8 mouse cellular contexts compared by ENCODE assay signal in the genomic region with DNA sequence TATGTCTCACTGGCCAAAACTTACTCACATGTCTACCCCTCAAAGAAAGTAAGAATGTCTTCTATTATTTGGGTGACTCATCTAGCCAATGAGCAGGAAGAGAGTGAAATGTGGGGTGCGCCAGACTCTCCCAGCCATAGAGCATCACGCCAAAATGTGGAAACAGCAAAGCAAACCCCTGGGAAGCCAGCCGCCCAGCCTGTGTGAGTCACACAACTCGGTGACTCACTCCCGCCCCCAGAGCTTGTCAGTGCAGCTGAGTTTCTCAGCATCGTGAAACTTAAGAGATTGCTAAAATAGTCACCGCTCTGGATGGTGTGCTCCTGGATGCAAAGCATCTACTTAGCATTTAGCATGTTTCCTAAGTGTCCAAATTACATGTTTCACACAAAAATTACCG. TPM values are rescaled to one million over a fixed set of nuclear protein-coding genes. Genes with fewer than 3 reads are reported as not detected.
DNase-seq lines count a peak whose midpoint lies in the region; ATAC-seq and TF ChIP-seq lines count a peak whose summit lies in the region.

No protein-coding gene starts in this region.

- peaks cover 56% of the 10 kb centered on the region for H3K4me1 ChIP-seq in E14TG2a.4 (replicated peaks; ENCODE audit: low read depth, low read length)
- 0 out of 2 replicates have a peak, but pooled peaks cover 3% of the 10 kb centered on the region for H3K4me1 ChIP-seq in hindbrain, embryonic 15.5 days (replicated peaks)
- peaks cover 13% of the 10 kb centered on the region for H3K4me1 ChIP-seq in limb, embryonic 10.5 days
- H3K4me1 ChIP-seq in midbrain, postnatal 0 days (ENCODE audit: insufficient read depth, low read length) = no peaks in the 10 kb centered on the region

- H3K4me3 ChIP-seq in E14TG2a.4 (replicated peaks; ENCODE audit: low read length) = peak overlapping the region; percentile 74
- H3K4me3 ChIP-seq in hindbrain, embryonic 15.5 days = no peak overlapping the region
- peak overlapping the region; percentile 28 for H3K4me3 ChIP-seq in limb, embryonic 10.5 days
- H3K4me3 ChIP-seq in midbrain, postnatal 0 days (ENCODE audit: low read depth, low read length) = no peak overlapping the region

- no peak overlapping the region for H3K9ac ChIP-seq in hindbrain, embryonic 15.5 days
- H3K9ac ChIP-seq in midbrain, postnatal 0 days (replicated peaks; ENCODE audit: low read length, poor library complexity, severe bottlenecking) = no peak overlapping the region

- H3K9me3 ChIP-seq in E14TG2a.4 (ENCODE audit: low read length) = peaks cover 4% of the 10 kb centered on the region; the same call in 1 of the 2 replicates
- H3K9me3 ChIP-seq in hindbrain, embryonic 15.5 days = no peaks in the 10 kb centered on the region
- H3K9me3 ChIP-seq in limb, embryonic 10.5 days (replicated peaks) = no peaks in the 10 kb centered on the region
- H3K9me3 ChIP-seq in midbrain, postnatal 0 days (ENCODE audit: low read length) = no peaks in the 10 kb centered on the region

- TF ChIP-seq CTCF in E14TG2a.4 (conservative IDR thresholded peaks at IDR 0.05; ENCODE audit: low read length) = no peak
- TF ChIP-seq CTCF in midbrain, postnatal 0 days (IDR thresholded peaks at IDR 0.05) = no peak

- H3K36me3 ChIP-seq in E14TG2a.4 (ENCODE audit: insufficient read depth, low read length) = peaks cover 22% of the 10 kb centered on the region
- H3K36me3 ChIP-seq in hindbrain, embryonic 15.5 days = no peaks in the 10 kb centered on the region
- no peaks in the 10 kb centered on the region for H3K36me3 ChIP-seq in limb, embryonic 10.5 days
- no peaks in the 10 kb centered on the region for H3K36me3 ChIP-seq in midbrain, postnatal 0 days (ENCODE audit: insufficient read depth, low read length)

- H3K4me2 ChIP-seq in hindbrain, embryonic 15.5 days = peak overlapping the region; percentile 29
- 0 out of 2 replicates have a peak overlapping the region, but pooled peaks have one; percentile 22 for H3K4me2 ChIP-seq in midbrain, postnatal 0 days (ENCODE audit: low read depth, low read length, poor library complexity, severe bottlenecking)

- H3K27me3 ChIP-seq in E14TG2a.4 (ENCODE audit: insufficient read depth, low read length) = no peaks in the 10 kb centered on the region
- no peaks in the 10 kb centered on the region for H3K27me3 ChIP-seq in hindbrain, embryonic 15.5 days
- no peaks in the 10 kb centered on the region for H3K27me3 ChIP-seq in limb, embryonic 10.5 days (ENCODE audit: low read depth, poor library complexity, severe bottlenecking)
- no peaks in the 10 kb centered on the region for H3K27me3 ChIP-seq in midbrain, postnatal 0 days (ENCODE audit: insufficient read depth, low read length)

- no peak overlapping the region for H3K27ac ChIP-seq in hindbrain, embryonic 15.5 days (replicated peaks)
- 0 out of 2 replicates have a peak overlapping the region, but pooled peaks have one; percentile 9 for H3K27ac ChIP-seq in limb, embryonic 10.5 days
- H3K27ac ChIP-seq in midbrain, postnatal 0 days (ENCODE audit: low read depth, low read length) = no peak overlapping the region

- ATAC-seq in hindbrain, embryonic 15.5 days (ENCODE audit: low FRiP score, low read depth) = no peak
- ATAC-seq in midbrain, postnatal 0 days (ENCODE audit: low FRiP score) = 0 out of 2 replicates have a peak, but pooled peaks have one; percentile 47

- DNase-seq in adrenal gland, adult 8-10 months = peak; percentile 66
- peak; percentile 82 to 87 for DNase-seq in frontal cortex, postnatal 36 days (ENCODE audit: low spot score in 2 of 2)
- DNase-seq in limb, embryonic 10.5 days (ENCODE audit: low spot score) = no peak
- no peak for DNase-seq in midbrain, postnatal 0 days (ENCODE audit: low spot score)
- DNase-seq in retina, embryonic 14.5 days (ENCODE audit: low spot score) = no peak
- DNase-seq in spleen, postnatal 36 days (ENCODE audit: low spot score in 2 of 2) = no peak

- 57% methylated on average over 8 of the region's 8 CpGs for WGBS in hindbrain, embryonic 15.5 days
- 54% methylated on average over 8 of the region's 8 CpGs for WGBS in limb, embryonic 10.5 days
- 56% methylated on average over 8 of the region's 8 CpGs for WGBS in midbrain, postnatal 0 days

RNA-seq across cellular contexts. Expression of a gene that starts 28.9 kb away (rescaled TPM):
- total RNA-seq in adrenal gland, adult 8-10 months (2022) = 10 to 100 TPM; 12.8 to 16.4 (median 14.1) TPM
- polyA plus RNA-seq in hindbrain, embryonic 15.5 days (2015; fragmentation: Nextera tagmentation; extraction: Ambion mirVana) = 31.1 and 35.6 TPM in 2 replicates
- polyA plus RNA-seq in limb, embryonic 10.5 days (2016; fragmentation: Nextera tagmentation; extraction: Ambion mirVana) = 11.0 and 11.9 TPM in 2 replicates
- total RNA-seq in midbrain, postnatal 0 days (2014; rRNA removed) = 50.0 and 51.7 TPM in 2 replicates
- 36.1 and 36.7 TPM in 2 replicates for polyA plus RNA-seq in midbrain, postnatal 0 days (2015; fragmentation: Nextera tagmentation; extraction: Ambion mirVana)

Comparison
In these comparisons a context has a peak if more than half of its experiments do, and no peak if none do; other contexts are left out.
1. H3K4me3 ChIP-seq: peak in E14TG2a.4 (single experiment) and limb, embryonic 10.5 days (single experiment); none in hindbrain, embryonic 15.5 days (single experiment) and midbrain, postnatal 0 days (single experiment).
2. DNase-seq: peak in adrenal gland, adult 8-10 months (single experiment) and frontal cortex, postnatal 36 days (2 of 2); none in limb, embryonic 10.5 days (single experiment), midbrain, postnatal 0 days (single experiment), retina, embryonic 14.5 days (single experiment) and spleen, postnatal 36 days (0 of 2).